Mouse (Mus musculus): ENCODE results near the gene Rnf141. TPM values are rescaled to one million over a fixed set of nuclear protein-coding genes. Genes with fewer than 3 reads are reported as not detected.
A peak's percentile ranks its signal among the peaks of the same experiment; 100 is the strongest.

The Rnf141 gene
- total and polyA plus RNA-seq, 2 experiments from 2014 or later = 26.4 to 59.9 TPM

DNA sequence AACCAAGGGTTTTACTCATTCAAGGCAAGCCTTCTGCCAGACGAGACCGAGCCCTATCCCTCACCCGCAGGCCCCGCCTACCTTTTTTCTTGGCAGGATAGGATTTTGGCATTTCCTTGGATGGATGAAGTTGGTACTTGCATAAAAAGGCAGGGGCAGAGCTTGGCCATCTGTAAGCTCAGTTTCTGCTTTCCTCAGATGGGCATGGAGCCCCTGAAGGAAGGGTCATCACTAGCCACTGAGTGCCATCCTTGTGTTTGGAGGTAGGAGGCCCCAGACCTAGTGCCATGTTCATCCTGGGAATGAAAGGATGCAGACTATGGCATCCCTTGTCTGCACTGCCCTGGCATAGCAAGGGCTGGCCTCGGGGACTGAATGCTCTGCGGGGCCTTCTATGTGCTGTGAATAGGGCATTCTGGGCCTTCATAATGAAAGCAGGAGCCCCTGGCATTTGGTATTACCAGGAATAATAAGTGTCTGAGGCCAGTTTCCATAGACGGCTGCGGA is 64.6 kb downstream of the Rnf141 start:
- H3K4me2 ChIP-seq (ENCODE audit: low read depth, low read length) = no peak overlapping the region
- DNase-seq (ENCODE audit: low spot score) (no peak), ATAC-seq (ENCODE audit: insufficient read depth, low read depth) (no peak)
- no peak overlapping the region for H3K9ac ChIP-seq (replicated peaks; ENCODE audit: low read depth, low read length)
- no peak overlapping the region for H3K27ac ChIP-seq (ENCODE audit: low read depth)
- H3K36me3 ChIP-seq (replicated peaks; ENCODE audit: control insufficient read depth, insufficient read depth, low read length) = peaks cover 5% of the 10 kb centered on the region; the same call in 1 of the 2 replicates
- TF ChIP-seq EP300 (IDR thresholded peaks at IDR 0.05; ENCODE audit: low read depth) = no peak
- no peaks in the 10 kb centered on the region for H3K9me3 ChIP-seq (replicated peaks; ENCODE audit: control insufficient read depth, low read length)
- H3K4me1 ChIP-seq (ENCODE audit: control insufficient read depth, insufficient read depth) = peaks cover 25% of the 10 kb centered on the region
- 91% methylated on average over 8 of the region's 8 CpGs for WGBS
- no peaks in the 10 kb centered on the region for H3K27me3 ChIP-seq (ENCODE audit: control insufficient read depth, insufficient read depth, low read length)
- H3K4me3 ChIP-seq (ENCODE audit: low read depth, low read length) = no peak overlapping the region

- peaks cover 32% of the 10 kb centered on the region for H3K4me1 ChIP-seq (ENCODE audit: control insufficient read depth, insufficient read depth)
- H3K27ac ChIP-seq (ENCODE audit: low read depth) = no peak overlapping the region
- DNase-seq (ENCODE audit: low spot score) (no peak), ATAC-seq (ENCODE audit: insufficient read depth, low read depth) (no peak)
- H3K4me2 ChIP-seq (ENCODE audit: low read depth, low read length) = no peak overlapping the region
- WGBS = 86% methylated on average over 7 of the region's 7 CpGs
- no peak overlapping the region for H3K9ac ChIP-seq (replicated peaks; ENCODE audit: low read depth, low read length)
- H3K36me3 ChIP-seq (replicated peaks; ENCODE audit: control insufficient read depth, insufficient read depth, low read length) = peaks cover 5% of the 10 kb centered on the region; the same call in 1 of the 2 replicates
- no peaks in the 10 kb centered on the region for H3K9me3 ChIP-seq (replicated peaks; ENCODE audit: control insufficient read depth, low read length)
- no peak for TF ChIP-seq EP300 (IDR thresholded peaks at IDR 0.05; ENCODE audit: low read depth)
- no peak for TF ChIP-seq CTCF (IDR thresholded peaks at IDR 0.05; ENCODE audit: low read depth)
- H3K27me3 ChIP-seq (ENCODE audit: control insufficient read depth, insufficient read depth, low read length) = no peaks in the 10 kb centered on the region
- H3K4me3 ChIP-seq (ENCODE audit: low read depth, low read length) = no peak overlapping the region
These were observed 65.3 kb downstream of the Rnf141 start for GRCm38 (mm10) chr7:110778933-110779332.

- peaks cover 5% of the 10 kb centered on the region; the same call in 1 of the 2 replicates for H3K36me3 ChIP-seq (replicated peaks; ENCODE audit: control insufficient read depth, insufficient read depth, low read length)
- no peaks in the 10 kb centered on the region for H3K9me3 ChIP-seq (replicated peaks; ENCODE audit: control insufficient read depth, low read length)
- H3K4me3 ChIP-seq (ENCODE audit: low read depth, low read length) = no peak overlapping the region
- H3K4me1 ChIP-seq (ENCODE audit: control insufficient read depth, insufficient read depth) = peaks cover 39% of the 10 kb centered on the region
- H3K27me3 ChIP-seq (ENCODE audit: control insufficient read depth, insufficient read depth, low read length) = no peaks in the 10 kb centered on the region
- ATAC-seq (ENCODE audit: insufficient read depth, low read depth) (no peak), DNase-seq (ENCODE audit: low spot score) (no peak)
- 89% methylated on average over 18 of the region's 18 CpGs for WGBS
- H3K27ac ChIP-seq (ENCODE audit: low read depth) = no peak overlapping the region
- no peak overlapping the region for H3K4me2 ChIP-seq (ENCODE audit: low read depth, low read length)
- no peak overlapping the region for H3K9ac ChIP-seq (replicated peaks; ENCODE audit: low read depth, low read length)
- no peak for TF ChIP-seq EP300 (IDR thresholded peaks at IDR 0.05; ENCODE audit: low read depth)
- TF ChIP-seq CTCF (IDR thresholded peaks at IDR 0.05; ENCODE audit: low read depth) = no peak
These were observed 66.9 kb downstream of the Rnf141 start for GRCm38 (mm10) chr7:110777146-110778001.

DNA sequence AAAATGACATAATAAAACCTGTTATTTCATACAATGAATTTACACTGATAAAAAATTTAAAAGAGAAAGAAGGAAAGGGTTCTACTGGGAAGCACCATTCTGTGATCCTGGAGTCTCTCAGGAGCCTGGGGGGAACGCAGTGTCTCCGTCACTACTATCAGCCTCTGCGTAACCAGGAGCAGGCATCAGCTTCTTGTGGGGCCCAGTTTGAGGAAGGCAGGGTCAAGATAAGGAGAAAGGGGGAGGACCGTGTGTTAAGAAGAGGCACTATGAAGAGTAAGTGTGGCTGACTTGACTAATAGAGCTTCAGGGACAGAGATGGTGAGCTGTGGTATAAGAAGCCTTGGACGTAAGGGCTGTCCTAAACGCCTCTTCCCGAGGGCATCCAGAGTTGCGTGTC is 69.6 kb downstream of the Rnf141 start:
- Histone ChIP-seq H3K36me3 (replicated peaks; ENCODE audit: control insufficient read depth, insufficient read depth, low read length) (peaks cover 5% of the 10 kb centered on the region; the same call in 1 of the 2 replicates), H3K4me1 (ENCODE audit: control insufficient read depth, insufficient read depth) (peaks cover 30% of the 10 kb centered on the region), H3K27ac (ENCODE audit: low read depth) (no peak overlapping the region), H3K9me3 (replicated peaks; ENCODE audit: control insufficient read depth, low read length) (no peaks in the 10 kb centered on the region), H3K4me2 (ENCODE audit: low read depth, low read length) (peak overlapping the region; percentile 43; the same call in 1 of the 2 replicates), H3K4me3 (ENCODE audit: low read depth, low read length) (no peak overlapping the region), H3K27me3 (ENCODE audit: control insufficient read depth, insufficient read depth, low read length) (no peaks in the 10 kb centered on the region), H3K9ac (replicated peaks; ENCODE audit: low read depth, low read length) (no peak overlapping the region)
- whole genome bisulfite sequencing = 73% methylated on average over 8 of the region's 8 CpGs
- DNase-seq (ENCODE audit: low spot score) (no peak), ATAC-seq (ENCODE audit: insufficient read depth, low read depth) (no peak)
- TF ChIP-seq EP300 (IDR thresholded peaks at IDR 0.05; ENCODE audit: low read depth) (no peak), CTCF (IDR thresholded peaks at IDR 0.05; ENCODE audit: low read depth) (no peak)

DNA sequence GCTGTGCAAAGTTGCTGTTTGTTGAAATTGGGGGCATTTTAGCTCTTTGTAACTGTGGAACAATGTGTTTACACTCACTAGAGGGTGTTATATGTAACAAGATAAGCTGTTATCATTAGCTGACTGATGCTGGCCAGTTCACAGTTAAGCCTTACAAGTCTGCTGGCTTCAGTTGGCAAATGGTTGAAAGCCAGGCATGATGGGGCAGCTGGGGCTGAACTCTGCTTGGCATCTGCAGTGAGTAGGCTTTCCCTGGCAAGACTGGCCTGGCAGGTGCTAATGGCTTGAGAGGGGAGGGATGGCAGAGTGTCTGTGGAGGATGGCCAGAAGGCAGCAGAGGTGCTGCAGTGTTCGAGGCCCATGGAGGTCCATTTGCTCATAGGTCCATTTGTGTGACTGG is 70.2 kb downstream of the Rnf141 start:
- Histone ChIP-seq H3K9ac (replicated peaks; ENCODE audit: low read depth, low read length) (no peak overlapping the region), H3K36me3 (replicated peaks; ENCODE audit: control insufficient read depth, insufficient read depth, low read length) (peaks cover 5% of the 10 kb centered on the region; the same call in 1 of the 2 replicates), H3K4me2 (ENCODE audit: low read depth, low read length) (peak overlapping the region; percentile 43), H3K27ac (ENCODE audit: low read depth) (peak overlapping the region; percentile 54), H3K9me3 (replicated peaks; ENCODE audit: control insufficient read depth, low read length) (no peaks in the 10 kb centered on the region), H3K4me3 (ENCODE audit: low read depth, low read length) (no peak overlapping the region), H3K27me3 (ENCODE audit: control insufficient read depth, insufficient read depth, low read length) (no peaks in the 10 kb centered on the region), H3K4me1 (ENCODE audit: control insufficient read depth, insufficient read depth) (peaks cover 30% of the 10 kb centered on the region)
- no peak for ATAC-seq (ENCODE audit: insufficient read depth, low read depth)
- TF ChIP-seq EP300 (IDR thresholded peaks at IDR 0.05; ENCODE audit: low read depth) = no peak
- no peak for TF ChIP-seq CTCF (IDR thresholded peaks at IDR 0.05; ENCODE audit: low read depth)
- 44% methylated on average over 1 of the region's 1 CpGs for WGBS
- DNase-seq (ENCODE audit: low spot score) = no peak

Measured in heart, postnatal 0 days (tissue).